Mouse (Mus musculus) thymus, postnatal 4 days (tissue): ENCODE measurements around the gene Bcl2a1a.
"Not testable (repeated sequence)": the region's sequence is repeated elsewhere in the genome, so short reads cannot be mapped to it uniquely, and the experiment has no call there.

ENCODE experiments used
- DNase-seq: peaks from one replicate; pipeline ENCODE4 v3.0.0; 2021

Bcl2a1a gene

DNA sequence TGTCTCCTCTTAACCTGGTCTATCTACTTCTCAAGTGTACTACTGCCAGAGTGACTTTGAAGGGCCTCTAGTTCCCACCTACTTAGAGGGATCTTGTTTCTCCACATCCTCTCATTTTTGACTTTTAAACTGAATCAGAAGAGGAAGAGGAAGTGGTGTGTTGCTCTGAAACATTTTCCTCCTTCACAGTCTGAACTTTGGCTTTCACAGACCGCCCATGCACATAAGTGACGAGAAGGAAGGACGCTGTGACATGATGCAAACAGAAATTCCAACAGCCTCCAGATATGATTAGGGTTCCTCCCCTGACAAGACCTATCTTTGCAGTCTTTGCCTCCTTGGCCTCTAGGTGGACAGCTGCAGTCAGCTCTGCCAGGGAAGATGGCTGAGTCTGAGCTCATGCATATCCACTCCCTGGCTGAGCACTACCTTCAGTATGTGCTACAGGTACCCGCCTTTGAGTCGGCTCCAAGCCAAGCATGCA, at the start of gene Bcl2a1a:
Gene Bcl2a1a, plus strand, starts transcription at position 231 of the 484 bp plus-strand sequence.
- peak; percentile 37 for DNase-seq

DNA sequence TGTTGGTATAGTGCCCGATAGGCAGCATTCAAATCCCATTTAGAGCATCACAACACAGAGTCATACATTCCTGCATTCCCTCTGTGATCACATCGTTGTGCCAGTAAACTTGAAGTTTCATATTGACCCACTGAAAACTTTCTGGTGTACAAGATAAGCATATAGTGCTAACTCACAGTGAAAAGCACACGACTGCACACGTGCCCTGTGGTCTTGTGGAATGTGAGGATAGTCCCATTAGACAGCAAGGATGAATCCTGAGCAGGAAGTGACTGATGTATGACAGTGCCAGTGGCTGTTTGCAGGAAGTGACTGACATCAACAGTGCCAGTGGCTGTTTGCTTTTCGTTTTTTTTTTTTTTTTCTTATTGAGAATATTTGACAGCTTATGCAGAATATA, 40.1 kb upstream of the Bcl2a1a start:
- not testable (repeated sequence) for DNase-seq

DNA sequence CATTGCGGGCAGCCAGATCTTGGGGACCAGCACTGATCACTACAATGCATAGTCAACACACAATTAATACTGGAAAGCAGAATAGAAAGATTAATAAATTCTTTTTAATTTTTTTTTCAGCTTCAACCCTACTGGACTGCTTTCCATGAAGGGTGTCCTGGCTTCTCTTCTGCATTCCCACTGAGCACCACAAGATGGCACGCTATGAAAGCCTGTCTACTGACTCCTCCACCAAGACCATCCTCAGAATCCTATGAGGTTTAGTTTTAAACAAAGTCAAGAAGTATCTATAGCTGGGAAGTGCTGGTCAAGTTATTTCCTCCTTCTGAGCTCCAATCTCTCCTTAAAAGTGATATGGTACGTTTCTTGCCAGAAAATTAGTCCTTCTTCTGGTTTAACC, 18.4 kb upstream of the Bcl2a1a start:
- peak; percentile 21 for DNase-seq

DNA sequence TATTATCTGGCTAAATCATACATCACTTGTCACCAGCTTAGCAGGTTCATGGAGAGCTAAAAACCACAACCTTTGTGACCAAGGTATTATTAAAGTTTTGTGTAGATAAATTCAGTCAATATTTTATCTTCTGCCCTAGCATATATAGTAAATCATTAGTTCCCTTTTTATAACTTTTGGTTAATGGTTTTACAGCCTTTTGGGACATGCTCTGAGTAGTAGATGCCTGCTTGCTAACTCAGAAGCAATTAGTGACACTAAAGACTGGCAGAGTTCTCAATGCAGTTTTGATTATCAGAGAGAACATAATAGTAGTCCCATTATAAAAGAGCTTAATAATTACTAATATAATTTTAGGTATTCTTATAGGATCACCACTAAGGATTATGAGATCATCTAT, 5.2 kb upstream of the Bcl2a1a start:
- DNase-seq: not testable (repeated sequence)

DNA sequence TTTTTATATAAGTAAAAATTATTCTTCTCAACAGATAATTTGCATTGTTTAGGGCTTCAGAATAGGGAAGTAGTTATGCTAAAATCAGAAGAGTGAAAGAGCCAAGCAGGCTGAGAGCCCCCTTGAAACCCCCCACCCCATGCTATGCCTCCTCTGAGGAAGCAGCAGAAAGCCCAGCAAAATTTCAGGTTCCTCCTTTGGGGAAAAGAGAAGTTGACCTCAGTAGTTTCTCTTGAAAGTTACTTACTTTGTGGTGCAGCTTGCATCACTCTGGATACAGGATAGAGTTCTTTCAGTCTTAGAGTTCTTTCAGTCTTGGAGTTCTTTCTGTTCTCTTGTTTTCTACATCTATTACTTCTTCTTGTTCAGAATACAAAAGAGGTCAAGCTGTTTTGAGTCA, 3.5 kb upstream of the Bcl2a1a start:
- DNase-seq: not testable (repeated sequence)

DNA sequence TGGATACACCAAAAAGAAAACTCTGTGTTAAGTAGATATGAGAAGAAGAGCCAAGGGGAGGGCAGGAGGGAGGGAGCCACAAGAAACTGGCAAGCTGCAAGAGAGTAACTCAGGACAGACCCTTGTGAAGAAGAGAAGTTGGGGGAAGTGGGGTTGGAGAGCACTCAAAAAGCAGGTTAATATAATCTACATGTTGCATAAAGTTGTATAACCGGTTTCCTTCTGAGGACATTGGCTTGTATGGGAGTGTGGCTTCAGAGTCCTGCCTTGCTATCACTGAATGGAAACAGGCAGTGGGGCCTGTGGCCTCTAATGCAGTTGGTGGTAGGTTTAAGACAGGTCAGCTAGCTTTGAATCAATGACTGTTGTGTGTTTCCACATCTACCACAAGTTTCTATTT, 1.5 kb upstream of the Bcl2a1a start:
- DNase-seq: not testable (repeated sequence)

DNA sequence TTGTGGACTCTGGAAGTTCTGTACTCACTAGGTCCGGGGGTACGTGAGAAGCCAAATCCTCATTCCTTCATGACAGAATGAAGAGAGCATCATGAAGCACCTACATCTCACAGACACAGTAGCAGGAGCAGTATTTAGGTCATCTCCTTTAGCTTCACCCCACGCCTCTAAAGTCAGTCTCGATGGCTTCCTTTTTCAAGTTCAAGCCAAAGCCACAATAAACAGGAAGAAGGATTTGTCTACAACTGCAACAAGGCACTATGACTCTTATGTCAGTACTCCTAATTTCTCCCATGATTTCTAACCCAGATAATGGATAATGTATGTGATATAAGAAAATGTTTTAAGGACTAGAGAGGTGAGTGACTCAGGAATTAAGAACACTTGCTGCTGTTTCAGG, 665 bp upstream of the Bcl2a1a start:
- not testable (repeated sequence) for DNase-seq

DNA sequence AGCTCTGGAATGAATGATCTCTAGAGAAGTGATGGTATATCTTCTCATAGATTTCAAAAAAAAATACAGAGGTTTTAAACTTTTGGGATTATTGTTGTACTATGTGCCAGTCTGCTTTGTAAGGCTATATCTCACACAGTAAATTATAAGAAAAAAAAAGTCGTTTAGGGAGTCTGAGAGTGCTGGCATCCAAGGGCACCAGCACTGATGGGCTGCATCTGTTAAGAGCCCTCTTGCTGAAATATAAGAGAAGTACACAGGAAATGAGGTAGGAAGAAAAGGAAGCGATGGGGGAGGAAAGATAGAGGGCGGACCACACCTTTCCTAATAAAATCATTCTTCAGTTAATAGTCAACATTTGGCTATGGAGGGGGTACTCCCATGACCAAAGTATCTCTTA, 2.2 kb downstream of the Bcl2a1a start:
- DNase-seq: no peak

DNA sequence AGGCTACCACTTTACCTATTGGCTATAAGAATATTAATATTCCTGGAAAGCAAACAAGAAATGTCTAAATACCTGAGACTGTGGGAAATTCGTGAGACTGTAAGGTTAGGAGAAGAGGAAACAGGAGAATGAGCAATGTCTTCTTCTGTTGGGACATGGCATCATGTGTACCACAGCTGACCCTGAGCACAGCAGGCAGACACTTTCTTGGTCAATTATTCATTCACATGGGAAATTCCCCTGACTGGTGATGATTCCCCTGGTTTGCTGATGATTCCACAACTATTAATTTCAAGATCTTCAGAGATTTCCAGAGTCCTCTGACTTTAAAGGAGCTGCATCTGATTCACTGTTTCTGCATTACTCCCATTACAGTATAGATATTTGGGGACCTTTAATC, 3.3 kb downstream of the Bcl2a1a start:
- not testable (repeated sequence) for DNase-seq

DNA sequence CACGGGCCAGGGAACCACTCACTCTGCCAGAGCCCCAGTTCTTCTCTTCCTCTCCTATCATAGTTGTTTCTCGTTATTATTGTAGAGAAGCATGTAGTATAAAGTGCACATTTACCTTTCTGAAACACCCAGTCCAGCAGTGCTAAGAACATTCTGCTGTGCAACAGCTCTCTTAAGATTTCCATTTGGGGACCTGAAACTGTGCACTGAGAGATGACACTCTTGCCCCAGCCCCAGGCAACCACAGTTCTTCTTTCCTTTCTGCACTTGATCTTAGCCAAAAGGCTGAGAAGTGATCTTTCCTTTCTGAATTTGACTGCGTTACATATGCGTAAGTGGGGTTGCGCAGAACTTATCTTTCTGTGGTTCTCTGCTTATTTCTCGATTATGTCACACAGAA, 9.8 kb downstream of the Bcl2a1a start:
- DNase-seq: not testable (repeated sequence)

DNA sequence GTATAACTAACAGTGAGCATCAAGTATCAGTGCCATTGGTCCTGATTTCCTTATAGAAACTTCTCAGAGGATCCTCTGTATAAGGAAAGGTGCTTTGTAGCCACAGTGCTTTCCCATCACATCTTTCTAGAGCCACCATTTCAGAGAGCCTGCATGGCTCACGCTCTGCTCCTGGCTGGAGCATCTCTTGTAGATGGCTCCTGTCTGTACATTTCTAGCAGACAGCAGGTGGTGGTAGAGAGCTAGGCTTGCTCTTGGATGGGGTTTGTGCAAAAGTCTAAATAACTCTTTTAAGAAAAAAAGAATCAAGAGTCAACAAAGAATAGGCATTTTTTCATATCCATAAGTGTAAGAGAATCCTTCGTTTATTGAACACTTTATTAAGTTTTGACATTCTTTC, 12.8 kb downstream of the Bcl2a1a start:
- DNase-seq: not testable (repeated sequence)

DNA sequence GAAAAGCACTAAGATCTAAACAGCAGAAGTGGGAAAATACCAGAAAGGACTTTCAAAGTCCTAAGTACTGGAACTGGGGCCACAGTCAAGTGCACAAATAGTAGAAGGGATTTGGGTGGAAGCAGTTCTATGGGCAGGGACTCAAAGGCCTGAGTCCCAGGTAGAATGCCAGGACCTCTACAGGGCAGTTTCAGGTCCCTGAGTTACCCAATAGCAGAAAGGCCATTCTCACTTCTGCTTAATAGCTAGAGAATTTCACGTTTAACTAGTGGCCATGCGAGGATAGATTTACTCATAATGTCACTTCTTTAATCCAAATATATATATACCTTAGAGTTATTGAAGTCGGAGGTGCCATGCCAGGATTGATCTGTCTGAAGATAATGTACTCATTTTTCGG, 20.2 kb downstream of the Bcl2a1a start:
- not testable (repeated sequence) for DNase-seq

DNA sequence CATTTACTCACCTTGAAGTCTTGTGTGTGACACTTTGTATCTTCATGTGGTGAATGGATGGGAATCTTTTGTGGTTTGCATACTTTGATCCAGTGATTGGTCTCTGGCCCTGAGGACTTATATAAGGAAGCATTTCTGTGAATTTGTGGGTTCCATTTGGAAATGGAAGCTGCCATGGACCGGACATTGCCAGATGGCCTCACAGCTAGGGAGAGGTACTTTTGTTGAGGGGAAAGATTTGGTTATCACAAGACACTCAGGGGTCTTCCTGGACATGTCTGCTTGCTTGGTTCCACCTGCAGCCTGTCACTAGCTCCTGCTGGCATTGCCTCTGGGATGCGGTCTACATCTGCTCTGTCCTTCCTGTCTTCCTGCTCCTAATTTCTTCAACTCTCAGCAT, 23.1 kb downstream of the Bcl2a1a start:
- DNase-seq: not testable (repeated sequence)

DNA sequence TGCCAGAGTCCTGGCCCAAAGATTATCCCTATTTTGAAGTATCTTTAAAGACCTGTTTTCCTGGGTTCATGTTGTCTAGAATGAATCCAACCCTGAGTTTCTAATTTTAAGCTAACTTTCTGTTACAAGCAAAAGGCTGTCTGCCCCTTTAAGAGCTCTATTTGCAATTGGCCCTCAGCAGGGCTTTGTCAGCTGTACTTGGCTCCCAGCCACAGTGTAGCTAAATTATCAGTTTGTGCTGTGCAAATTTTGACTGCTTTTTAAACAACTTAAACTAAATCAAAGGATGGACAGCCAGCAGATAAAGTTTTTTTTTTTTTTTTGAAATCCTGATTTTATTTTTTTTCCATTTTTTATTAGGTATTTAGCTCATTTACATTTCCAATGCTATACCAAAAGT, 44.8 kb downstream of the Bcl2a1a start:
- DNase-seq: not testable (repeated sequence)
